Mouse (Mus musculus): ENCODE measurements at regions not wholly inside any gene's neighbourhood (a gene's known extent, or its start where the extent isn't known, plus 50 kb on each side); places are given as distances from the start of the nearest gene placed in this dataset.

GRCm38 (mm10) chr1:88623040-88623439 is 79.0 kb downstream of the Arl4c start:
- DNase-seq: no peak

GRCm38 (mm10) chr1:88622356-88622755 is 79.7 kb downstream of the Arl4c start:
- no peak for DNase-seq

- DNase-seq: no peak
Measured at GRCm38 (mm10) chr1:88621214-88621613, 80.8 kb downstream of the Arl4c start.

GRCm38 (mm10) chr1:88613007-88613406 is 89.0 kb downstream of the Arl4c start:
- no peak for DNase-seq

- DNase-seq: peak; percentile 29
Measured at GRCm38 (mm10) chr1:88611241-88611640, 90.8 kb downstream of the Arl4c start.

- no peak for DNase-seq
Measured at GRCm38 (mm10) chr1:88610810-88611209, 91.2 kb downstream of the Arl4c start.

- no peak for DNase-seq
Measured at GRCm38 (mm10) chr1:88608826-88609225, 93.2 kb downstream of the Arl4c start.

- DNase-seq: peak; percentile 17
Measured at GRCm38 (mm10) chr1:88608236-88608635, 93.8 kb downstream of the Arl4c start.

- peak; percentile 50 for DNase-seq
Measured at GRCm38 (mm10) chr1:88605616-88606190, 95.8 kb upstream of the Glrp1 start.

- no peak for DNase-seq
Measured at GRCm38 (mm10) chr1:88602241-88602640, 92.4 kb upstream of the Glrp1 start.

GRCm38 (mm10) chr1:88601801-88602200 is 91.9 kb upstream of the Glrp1 start:
- no peak for DNase-seq

GRCm38 (mm10) chr1:88600145-88600544 is 90.3 kb upstream of the Glrp1 start:
- DNase-seq: no peak

- no peak for DNase-seq
Measured at GRCm38 (mm10) chr1:88594484-88595254, 84.8 kb upstream of the Glrp1 start.

- no peak for DNase-seq
Measured at GRCm38 (mm10) chr1:88592036-88592435, 82.2 kb upstream of the Glrp1 start.

- no peak for DNase-seq
Measured at GRCm38 (mm10) chr1:88590802-88591380, 81.0 kb upstream of the Glrp1 start.

- no peak for DNase-seq
Measured at GRCm38 (mm10) chr1:88588747-88589146, 78.9 kb upstream of the Glrp1 start.

GRCm38 (mm10) chr1:88586823-88587820 is 77.3 kb upstream of the Glrp1 start:
- DNase-seq: peak; percentile 37

GRCm38 (mm10) chr1:88586128-88586527 is 76.3 kb upstream of the Glrp1 start:
- DNase-seq: no peak

GRCm38 (mm10) chr1:88584515-88585033 is 74.7 kb upstream of the Glrp1 start:
- no peak for DNase-seq

- no peak for DNase-seq
Measured at GRCm38 (mm10) chr1:88578231-88578620, 68.4 kb upstream of the Glrp1 start.

GRCm38 (mm10) chr1:88577498-88578230 is 67.8 kb upstream of the Glrp1 start:
- DNase-seq: no peak
